Mouse (Mus musculus) ovary, postnatal 14 days (tissue): Measurements from ENCODE around the gene Eri3.

Experiments used
- DNase-seq: peaks from one replicate; pipeline ENCODE4 v3.0.0; 2022; ENCODE audit warnings: low spot score

Gene Eri3

DNA sequence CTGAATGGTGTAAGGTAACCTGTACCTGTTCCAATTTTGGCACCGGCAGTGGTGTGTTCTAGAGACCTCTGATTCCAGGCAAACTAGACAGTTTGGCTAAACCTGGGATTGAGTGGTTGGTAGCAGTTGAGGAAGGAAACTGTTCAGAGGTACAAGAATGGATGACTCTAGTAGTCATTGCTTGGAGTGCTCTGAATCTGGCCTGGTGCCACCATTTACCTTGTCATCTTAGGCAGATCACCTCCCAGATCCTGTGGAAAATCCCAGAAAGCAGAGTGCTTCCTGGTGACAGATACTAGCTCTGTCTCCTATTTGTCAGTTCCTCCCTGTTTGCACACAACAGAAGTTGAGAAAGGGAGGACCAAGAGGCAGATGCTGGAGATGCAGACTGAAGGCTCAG lies 27.4 kb downstream of the Eri3 start:
- DNase-seq: no peak

DNA sequence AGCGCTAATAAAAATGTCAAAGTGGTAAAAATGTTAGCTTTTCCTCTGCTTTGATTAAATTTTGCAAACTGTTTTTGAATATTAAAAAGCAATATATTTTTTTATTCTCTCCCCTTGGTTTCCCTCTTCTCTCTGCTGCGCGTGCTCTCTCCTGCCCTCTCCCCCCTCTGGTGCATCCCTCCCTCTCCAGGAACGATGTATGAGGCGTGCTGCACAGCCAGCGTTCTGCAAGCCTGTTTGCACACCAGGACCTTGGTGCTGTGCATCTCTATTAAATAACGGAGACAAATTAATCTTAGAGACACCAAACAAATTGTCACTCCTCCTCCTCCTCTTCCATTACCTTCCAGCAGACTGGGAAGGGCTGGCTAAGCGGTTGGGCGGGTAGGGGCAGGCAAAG lies 31.5 kb downstream of the Eri3 start:
- no peak for DNase-seq

DNA sequence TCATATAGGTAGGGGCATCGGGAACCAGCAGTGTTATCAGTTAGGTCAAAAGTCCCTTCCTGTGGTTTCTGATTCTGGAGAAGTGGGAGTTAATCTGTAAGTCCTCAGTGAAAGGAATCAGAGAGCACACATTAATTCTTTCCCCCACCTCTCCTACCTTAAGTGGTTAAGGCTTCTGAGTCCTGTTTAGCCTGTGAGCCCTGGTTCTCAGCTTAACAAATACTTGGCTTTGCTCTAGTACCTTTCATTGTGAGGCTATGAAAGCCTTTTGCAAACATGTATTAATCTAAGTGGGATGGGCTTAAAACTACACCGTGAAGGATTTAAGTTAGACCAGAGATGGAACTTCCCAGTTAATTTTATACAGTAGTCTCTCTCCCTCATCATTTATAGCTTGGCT lies 35.8 kb downstream of the Eri3 start:
- no peak for DNase-seq

DNA sequence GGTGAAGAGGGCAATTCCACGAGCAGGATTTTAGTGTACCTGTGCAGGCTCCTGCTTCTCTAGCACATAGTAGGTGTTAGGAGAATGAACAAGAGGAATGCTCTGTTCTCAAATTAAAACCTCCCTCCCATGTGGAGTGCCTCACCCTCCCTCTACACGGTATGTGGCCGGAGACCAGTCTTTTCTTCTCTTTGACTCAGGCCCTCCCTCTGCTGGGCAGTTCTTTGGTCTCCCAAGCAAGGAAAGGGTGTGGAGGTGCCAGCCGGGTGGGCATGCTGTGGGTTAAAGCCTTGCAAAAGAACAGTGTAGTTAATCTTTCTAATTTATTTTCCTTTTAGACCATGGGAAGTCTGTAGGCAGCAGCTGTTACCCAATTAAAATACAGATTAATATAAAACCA lies 37.3 kb downstream of the Eri3 start:
- DNase-seq: no peak

DNA sequence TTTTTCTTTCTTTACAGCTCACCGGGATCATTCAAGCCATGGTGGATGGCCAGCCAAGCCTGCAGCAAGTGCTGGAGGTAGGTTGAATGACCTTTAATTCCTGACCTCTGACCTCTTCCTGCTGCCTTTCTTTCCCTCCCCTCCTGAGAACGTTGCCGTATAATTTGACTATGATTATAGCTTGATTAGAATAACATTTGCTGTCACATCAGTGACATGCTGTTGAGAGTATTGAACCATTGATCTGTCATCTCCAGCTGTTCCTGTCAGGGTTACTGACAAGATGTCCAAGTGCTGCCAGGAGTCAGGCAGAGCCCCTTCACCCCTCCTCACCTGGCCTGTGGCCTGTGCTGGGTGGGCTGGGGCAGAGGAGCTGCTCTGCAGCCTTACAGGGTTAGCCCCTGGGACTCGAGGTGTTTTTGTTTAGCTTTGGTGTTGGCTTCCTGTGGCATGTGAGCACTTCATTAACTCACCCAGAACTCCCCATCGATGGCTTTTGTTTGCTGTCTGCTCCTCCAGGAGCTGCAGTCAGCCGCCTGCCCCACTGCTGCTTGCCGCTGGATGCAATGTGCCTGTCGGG lies 39.0 kb downstream of the Eri3 start:
- no peak for DNase-seq

DNA sequence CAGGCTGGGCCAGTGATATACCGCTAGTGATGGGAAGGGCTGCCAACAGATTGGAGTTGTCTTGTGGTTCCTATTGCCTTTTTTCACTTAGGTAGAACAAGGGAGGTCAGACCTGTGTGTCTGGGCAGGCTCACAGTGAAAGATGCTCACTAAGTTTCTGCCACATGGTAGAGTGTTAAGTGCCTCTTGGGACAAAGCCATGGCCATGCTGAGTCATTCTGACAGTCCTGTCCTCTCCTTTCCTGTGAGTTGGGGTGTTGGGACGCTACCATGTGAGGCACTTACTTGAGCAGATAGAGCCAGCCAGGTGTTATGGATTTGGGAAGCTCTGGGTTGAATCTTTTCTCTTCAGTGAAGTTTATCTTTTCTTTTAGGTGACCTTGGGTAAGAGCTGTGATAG lies 40.6 kb downstream of the Eri3 start:
- DNase-seq: no peak

DNA sequence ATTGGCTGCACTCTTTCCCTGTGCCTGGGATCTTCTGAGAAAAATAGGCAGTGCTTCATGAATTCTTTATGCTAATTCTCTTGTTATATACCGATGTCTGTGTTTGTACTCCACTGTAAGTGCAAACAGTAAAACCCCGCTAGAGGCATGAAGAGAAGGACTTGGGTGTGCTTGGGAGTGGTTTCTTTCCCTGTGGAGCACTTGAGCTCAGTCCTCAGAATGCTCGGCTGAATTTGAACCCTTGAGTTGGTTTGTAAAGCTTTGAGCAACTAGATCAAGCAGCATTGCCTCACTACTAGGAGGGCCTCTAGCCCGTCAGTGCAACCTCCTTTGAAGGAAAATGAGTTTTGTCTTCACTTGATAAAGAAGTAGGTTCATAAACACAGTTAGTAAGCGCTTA lies 42.0 kb downstream of the Eri3 start:
- no peak for DNase-seq

DNA sequence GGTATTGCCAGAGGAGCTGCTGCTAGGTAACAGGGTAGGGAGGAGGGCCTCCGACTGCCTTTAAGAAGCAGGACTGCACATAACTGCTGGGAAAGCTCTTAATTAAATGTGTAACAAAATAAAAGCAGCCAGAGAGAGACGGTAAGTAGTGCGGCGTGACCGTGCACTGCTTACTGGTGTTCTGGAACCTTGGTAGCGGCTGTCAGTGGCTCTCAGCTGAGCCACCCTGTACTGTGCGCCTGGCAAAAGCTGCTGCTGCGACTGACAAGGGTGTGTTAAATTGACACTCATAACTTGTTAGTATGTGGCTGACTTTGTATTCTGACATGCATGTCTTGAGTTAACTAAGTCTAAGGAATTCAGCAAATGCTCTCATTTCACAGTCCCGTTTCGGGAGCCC lies 45.1 kb downstream of the Eri3 start:
- DNase-seq: no peak

DNA sequence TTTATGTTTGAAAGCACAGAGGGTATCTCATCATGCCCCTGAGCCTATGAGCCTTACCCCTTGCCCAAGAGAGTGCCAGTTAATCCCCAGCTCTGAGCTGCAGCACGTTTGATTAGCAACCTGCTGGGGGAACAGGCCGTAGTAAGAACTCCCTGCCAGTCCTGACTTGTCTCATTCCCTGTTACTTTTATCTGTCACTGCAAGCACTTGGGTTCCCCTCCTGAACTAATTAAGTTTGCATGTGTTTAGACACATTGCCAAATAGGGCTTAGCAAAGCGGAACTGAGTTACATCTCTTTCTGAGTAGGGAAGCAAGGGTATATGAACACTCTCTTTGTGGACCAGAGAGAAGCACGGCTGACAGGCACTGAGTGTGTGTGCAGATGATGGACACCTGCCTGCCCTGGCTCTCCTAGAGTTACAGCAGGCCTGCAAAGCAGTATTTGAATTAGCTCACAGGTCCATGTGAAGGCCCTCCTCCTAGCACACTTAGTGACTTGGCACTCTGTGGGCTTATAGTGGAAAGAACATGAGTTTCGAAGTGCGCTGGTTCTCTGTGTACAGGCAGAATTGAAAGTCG lies 49.9 kb downstream of the Eri3 start:
- no peak for DNase-seq

DNA sequence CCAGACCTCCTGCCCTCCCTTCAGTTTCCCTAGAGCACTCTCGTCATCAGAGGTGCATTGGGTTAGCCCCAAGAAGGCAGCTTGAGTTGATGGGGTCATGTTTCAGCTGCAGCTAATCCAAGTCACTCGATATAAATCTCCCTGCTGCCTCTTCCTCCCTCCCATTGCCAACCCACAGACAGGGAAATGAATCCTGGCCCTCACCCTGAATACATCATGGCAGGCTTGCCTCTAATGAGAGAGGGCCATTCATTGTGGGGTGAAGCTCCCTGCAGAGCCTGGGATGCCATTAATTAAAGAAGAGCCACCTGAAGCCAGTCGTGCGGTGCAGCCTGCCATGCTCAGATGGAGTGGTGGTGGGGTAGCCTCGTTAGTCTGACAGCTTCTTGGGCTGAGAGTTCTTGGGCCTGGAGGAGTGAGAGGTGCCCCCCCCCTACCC lies 51.2 kb downstream of the Eri3 start:
- DNase-seq: no peak

DNA sequence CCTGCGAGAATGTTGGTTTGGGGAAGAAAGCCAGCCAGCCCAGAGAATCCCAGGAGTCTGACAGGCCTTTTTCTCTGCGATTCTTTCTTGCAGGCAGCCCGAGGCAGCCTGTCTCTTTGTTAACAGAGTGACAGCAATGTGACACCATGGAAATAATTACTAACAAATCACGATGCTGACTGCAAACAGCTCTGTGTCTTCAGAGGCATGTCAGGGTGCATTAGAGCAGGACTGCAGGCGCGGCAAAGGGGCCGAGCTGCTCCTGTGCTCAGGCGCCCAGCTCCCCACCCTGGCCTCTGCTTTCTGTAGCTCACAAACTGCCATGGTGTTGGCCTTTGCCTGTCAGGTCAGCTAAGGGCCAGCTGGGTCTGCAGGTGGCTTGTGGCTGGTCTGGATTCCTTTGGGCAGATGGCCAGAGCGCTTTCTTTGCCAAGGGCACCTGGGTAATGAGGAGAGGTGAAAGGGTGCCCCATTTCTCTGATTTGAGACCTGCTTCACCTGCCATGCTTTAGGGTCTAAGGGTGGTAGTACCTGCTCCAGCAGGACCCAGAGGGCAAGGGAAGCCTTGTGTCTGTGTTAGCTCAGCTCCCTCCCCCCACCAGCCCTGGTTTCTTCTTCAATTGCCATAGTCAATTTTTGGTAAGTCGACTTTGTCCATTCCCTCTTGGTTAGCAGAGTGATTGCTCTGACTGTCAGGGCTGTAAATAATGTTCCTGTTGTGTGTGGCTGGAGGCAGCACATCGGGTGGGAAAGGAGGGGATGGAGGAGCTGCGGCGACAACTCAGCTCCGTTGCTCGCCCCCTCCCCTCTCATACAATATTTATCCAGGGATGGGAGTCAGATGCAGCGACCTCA lies 55.2 kb downstream of the Eri3 start:
- no peak for DNase-seq

DNA sequence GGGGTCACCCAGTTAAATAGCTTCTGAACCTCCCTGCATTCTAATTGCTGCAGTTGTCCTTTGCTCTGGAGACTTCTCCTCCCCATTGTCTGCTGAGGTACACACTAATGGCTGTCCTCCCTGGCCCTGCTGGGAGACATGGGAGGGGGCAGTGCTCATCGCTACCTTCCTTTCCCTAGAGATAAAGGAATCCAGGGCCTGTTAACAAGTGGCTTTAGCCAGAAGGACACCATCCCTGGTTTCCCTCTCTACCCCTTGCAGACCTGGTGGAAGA lies 55.7 kb downstream of the Eri3 start:
- no peak for DNase-seq

DNA sequence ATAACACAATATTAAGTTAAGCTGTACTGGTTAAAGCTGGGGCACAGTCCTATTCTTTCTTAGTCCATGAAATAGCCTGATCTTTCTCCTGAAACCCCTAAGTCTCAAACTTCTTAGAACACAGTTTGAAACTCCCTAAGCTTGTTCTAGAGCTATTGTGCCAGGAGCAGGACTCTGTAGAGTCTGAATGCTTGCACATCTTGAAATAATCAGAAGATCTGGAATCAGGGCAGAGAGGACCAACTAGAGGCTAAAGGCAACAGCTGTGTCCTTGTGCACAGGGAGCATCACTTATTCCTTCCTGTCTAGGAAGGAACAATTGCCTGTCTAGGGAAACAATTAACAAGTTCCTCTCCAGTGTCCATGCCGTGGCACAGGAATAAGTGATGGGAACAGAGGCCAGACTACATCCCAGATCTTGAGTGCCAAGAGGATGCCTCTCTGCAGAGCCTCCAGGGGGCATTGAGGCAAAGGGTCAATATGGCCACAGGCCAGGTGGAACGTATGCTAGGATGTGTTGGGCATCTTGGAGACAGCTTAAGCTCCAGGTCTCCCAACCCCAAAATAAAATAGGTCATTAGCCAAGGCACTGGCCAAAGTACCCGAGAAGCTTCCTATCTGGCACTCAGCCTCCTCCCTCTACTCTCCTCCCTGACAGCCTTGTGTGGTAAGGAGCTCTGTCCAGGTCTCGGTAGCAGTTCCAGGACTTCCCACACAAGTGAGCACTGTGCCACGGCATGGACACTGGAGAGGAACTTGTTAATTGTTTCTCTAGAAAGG lies 56.9 kb downstream of the Eri3 start:
- no peak for DNase-seq

DNA sequence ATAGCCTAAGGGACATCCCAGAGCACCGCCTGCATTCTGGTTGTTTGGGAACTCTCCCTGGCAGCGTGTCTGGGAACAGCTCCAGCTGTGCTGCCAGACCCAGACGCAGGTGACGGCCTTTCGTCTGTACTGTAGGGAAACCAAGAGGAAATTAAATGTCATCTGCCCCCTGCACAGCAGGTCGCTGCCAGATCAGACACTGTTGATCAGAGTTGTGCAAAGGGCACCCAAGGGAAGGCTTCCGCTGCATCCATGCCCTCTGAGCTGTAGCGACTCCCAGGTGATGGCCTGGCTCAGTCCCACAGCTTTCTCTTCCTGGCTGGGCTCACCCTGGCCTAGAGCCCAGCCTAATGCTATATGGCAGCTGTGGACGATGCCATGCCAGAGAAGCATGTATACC lies 58.1 kb downstream of the Eri3 start:
- no peak for DNase-seq

DNA sequence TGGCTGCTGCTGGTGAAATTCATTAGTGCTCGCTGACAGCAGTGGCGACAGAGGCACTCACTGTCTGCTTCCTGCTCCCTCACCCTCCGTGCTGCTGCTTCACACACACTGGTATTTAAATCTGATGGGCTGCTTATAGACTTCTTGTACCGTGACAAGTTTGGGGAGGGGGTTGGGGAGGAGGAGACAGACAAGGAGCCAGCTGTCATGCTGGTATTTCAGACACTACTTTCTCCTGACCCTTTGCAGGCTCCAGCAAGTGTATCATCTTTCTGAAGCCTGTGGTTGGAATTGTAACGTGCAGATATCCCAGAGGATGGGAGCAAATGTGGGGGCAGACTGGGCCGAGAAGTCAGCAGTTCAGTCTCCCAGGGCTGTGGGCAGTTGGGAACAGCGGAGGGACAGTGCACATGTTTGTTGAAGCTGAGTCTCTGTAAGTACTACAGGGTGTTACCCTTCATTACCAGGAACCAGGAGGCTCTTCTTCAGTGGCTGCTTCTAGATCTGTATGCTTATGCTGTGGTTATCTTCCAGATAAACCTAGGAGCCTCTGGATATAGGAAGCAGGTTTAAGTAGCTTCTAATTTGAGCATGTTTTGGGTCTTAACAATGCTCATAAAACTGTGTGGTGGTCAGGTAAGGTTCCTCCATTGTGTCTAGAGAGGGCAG lies 59.3 kb downstream of the Eri3 start:
- no peak for DNase-seq

DNA sequence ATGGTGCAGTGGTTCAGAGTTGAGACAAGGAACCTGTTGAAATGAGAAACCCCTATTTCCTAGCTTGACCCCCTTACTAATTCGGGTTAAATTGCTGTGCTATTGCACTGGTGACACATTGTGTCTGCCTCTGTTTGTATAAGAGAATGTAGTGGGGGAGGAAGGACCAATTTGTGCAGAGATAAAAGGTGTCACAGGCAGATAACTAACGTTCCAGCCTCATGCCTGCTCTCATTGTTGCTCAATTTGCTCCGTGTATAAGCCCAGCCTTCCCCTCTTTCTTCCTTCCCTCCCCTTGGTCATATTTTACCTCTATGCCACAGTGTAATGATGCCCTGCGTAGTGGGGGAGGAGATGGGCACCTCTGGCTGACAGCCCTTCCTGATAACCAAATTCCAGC lies 61.2 kb downstream of the Eri3 start:
- DNase-seq: no peak

DNA sequence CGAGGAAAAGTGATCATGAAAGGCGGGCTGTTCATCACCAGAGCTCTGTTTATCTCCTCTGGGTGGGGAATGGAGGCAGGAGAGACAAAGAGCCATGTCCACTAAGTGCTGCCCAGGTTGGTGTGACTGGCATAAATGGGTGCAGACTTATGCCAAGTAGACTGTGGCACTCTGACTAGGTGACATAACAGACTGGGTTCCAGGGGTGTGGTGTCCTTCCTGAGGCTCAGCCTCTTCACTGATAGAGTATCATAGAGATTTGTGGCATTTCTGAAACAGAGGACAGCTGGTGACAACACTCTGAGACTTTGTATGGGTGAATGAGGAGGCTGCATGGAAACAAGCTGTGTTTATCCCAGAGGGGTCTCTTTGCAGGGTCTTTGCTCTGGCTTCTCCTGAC lies 61.6 kb downstream of the Eri3 start:
- no peak for DNase-seq

DNA sequence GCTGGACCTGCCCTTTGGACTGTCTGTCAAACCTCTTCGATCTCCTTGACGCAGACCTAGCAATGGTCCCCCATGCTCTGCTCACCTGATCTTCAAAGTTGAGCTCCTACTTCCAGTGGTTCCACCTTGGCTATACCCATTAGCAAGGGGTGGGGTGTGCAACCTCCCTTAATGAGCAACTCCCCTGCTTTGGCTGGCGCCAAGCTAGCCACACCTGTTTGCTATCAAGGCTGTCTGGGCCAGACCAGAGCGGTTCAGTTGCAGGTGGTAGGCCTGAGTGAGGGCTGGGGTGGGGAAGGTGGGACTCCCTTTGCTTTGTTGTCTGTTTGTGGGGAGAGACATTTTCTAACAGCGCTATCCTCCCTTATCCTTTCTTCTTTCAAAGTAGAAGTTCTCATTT lies 62.5 kb downstream of the Eri3 start:
- DNase-seq: no peak

DNA sequence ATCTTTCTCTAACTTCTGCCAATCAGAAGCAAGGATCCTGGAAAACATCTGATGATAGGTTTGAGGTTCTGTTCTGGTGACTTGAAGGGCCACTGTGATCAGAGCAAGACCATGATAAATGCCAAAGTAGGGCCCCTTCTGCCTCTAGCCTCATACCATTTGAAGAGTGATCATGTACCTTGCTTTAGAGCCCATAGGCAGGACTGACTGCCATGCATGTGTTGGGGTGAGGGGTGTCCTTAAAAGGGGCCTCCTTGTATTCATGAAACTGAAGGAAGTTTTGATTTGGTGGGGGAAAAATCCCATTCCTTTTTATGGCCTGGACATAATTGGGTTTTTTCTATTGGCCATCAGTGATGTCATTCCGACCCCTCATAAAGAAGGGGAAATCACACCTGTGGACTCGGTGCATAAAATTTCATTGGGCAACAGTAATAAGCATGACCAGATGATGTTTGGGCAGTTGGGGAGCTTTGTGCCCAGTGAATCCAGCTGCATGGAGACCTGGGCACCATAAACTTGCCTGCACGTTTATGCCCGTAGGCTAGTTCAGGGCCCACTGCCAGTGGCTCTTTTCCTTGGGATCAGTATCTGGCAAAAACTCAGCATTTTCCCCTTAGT lies 63.1 kb downstream of the Eri3 start:
- DNase-seq: no peak

DNA sequence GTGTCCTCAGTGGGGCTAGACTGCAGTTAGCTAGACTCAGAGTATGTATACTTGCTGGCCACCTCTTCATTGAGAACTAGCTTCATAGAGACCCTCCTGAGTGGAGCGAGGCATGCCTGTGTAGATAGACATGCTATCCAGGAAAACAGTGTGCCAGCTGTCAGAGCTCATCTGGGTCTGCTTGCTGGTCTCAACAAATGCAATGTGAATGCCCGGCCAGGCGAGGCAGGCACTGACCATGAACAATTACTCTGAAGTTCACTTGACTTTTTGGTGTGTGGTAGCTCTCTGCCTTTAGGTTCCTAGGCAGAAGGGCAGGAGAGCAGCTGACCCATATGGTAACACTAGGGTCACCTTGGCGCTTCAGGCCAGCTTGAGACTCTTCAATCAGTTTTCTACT lies 66.4 kb downstream of the Eri3 start:
- DNase-seq: no peak

DNA sequence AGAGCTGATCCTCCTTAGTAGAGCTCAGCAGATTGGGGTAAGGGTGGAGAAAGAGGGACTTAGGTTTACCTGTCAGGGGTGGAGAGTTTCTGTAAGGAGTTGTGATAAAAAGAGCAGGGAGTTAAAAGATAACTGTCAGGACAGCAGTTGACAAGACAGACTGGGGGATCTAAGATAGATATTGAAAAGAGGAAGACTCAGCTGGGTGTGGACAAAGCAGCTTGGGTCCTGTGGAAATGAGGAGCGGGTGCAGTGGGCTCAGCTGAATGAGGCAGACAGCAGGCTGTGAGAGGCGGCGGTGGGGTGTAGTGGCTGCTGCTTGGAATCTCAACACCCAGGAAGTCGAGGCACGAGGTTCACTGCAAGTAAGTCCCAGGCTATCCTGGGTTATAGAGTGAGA lies 72.1 kb downstream of the Eri3 start:
- no peak for DNase-seq

DNA sequence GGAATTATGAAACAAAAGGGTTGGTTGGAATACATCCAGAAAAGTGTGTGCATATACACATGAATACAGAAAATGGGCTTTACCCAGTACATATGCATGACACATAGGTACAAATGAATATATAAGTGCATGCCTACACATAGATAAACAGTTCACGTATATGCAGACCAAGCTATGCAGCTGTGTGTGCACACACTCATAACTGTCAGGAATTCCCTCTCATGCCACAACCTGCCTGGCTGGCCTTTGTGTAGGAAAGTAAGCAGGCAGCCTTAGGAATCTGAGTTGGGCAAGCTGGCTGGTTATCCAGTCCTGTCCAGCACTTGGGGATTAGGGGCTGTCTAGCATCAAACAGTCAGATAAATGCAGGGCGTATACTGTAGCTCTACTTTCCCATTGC lies 72.9 kb downstream of the Eri3 start:
- no peak for DNase-seq
